Comparison of ENCODE assay signal across 15 mouse cellular contexts in genomic region chr4:33904826-33905225, GRCm38 (mm10). TPM values are rescaled to one million over a fixed set of nuclear protein-coding genes. Genes with fewer than 3 reads are reported as not detected.
"Had no signal": no experiment of that assay in that cellular context is flagged by ENCODE, and none has a peak within 500 bp of the region (broad histone marks: within the 10 kb centered on the region; RNA-seq: fewer than 3 reads in every experiment).

No protein-coding gene starts in this region.

- DNase-seq: cerebellum, postnatal 25 days; cerebellum, postnatal 36 days; embryo, embryonic 11 days; forebrain, postnatal 0 days; gastrocnemius, adult 2 months; gastrocnemius, postnatal 10 days; gastrocnemius, postnatal 14 days; gastrocnemius, postnatal 25 days; gastrocnemius, postnatal 36 days; heart, adult 11 months; heart, adult 18-20 months; heart, adult 2 months had no signal

RNA-seq across cellular contexts. Expression of gene Cnr1, which starts 19.6 kb away (rescaled TPM):
- total RNA-seq: common myeloid progenitor, adult 5-6 weeks; granulocyte monocyte progenitor cell, adult 5-6 weeks had no signal
- polyA plus RNA-seq: erythroblast, embryonic 14.5 days had no signal
